8 mouse cellular contexts compared by ENCODE assay signal in the genomic region with DNA sequence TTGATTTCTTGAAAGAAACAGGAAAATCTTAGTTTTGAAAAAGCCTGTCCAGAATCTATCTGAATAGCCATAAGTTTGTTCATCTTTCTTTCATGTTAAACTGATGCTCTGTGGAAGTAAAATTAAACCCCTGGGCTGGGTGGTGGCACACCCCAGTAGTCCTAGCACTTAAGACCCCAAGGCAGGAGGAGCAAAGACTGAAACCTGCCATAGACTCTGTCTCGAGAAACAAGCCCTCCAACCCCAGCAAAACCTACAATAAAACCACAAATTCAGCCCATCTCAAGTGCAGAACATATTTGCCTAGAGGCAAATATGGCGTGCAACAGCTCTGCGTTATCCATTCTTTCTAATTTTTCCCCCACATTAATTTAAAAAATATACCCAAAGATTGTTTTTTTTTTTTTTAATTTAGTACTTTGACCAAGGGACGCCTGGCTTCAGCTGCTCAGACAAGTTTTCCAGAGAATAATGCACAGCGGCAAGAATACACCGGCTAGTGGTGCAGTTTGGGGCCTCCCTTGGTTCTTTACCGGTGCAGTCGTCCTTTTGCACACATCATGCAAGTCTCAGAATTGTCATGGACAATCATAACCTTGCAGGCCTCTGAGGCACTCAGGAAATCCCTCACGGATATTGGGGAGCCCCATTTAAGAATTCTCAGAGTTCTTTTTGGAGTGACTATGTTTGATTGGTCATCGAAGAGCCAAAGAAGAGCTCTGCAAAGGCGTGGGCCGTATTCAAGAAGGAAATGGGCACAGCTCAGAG. TPM values are rescaled to one million over a fixed set of nuclear protein-coding genes. Genes with fewer than 3 reads are reported as not detected.
DNase-seq lines count a peak whose midpoint lies in the region; ATAC-seq lines count a peak whose summit lies in the region.

No protein-coding gene starts in this region.

- no peaks in the 10 kb centered on the region for H3K36me3 ChIP-seq in kidney, embryonic 14.5 days (ENCODE audit: control insufficient read depth, insufficient read depth, low read length)
- H3K36me3 ChIP-seq in embryonic facial prominence, embryonic 11.5 days (replicated peaks; ENCODE audit: control insufficient read depth, insufficient read depth, low read depth, low read length) = no peaks in the 10 kb centered on the region
- H3K36me3 ChIP-seq in hindbrain, embryonic 15.5 days = no peaks in the 10 kb centered on the region
- no peaks in the 10 kb centered on the region for H3K36me3 ChIP-seq in midbrain, embryonic 15.5 days (replicated peaks)

- peak overlapping the region; percentile 91 for H3K4me3 ChIP-seq in kidney, embryonic 14.5 days (ENCODE audit: low read length)
- H3K4me3 ChIP-seq in embryonic facial prominence, embryonic 11.5 days (ENCODE audit: low read depth, low read length) = peak overlapping the region; percentile 89
- peak overlapping the region; percentile 77 for H3K4me3 ChIP-seq in hindbrain, embryonic 15.5 days
- H3K4me3 ChIP-seq in midbrain, embryonic 15.5 days = peak overlapping the region; percentile 88

- H3K4me2 ChIP-seq in kidney, embryonic 14.5 days (replicated peaks; ENCODE audit: low read depth, low read length) = peak overlapping the region; percentile 56
- peak overlapping the region; percentile 53 for H3K4me2 ChIP-seq in embryonic facial prominence, embryonic 11.5 days (ENCODE audit: low read depth, low read length)
- H3K4me2 ChIP-seq in hindbrain, embryonic 15.5 days = peak overlapping the region; percentile 57
- H3K4me2 ChIP-seq in midbrain, embryonic 15.5 days = peak overlapping the region; percentile 59

- H3K4me1 ChIP-seq in kidney, embryonic 14.5 days (ENCODE audit: control insufficient read depth, insufficient read depth, low read length) = no peaks in the 10 kb centered on the region
- no peaks in the 10 kb centered on the region for H3K4me1 ChIP-seq in embryonic facial prominence, embryonic 11.5 days (ENCODE audit: control insufficient read depth, insufficient read depth, low read length)
- peaks cover 25% of the 10 kb centered on the region for H3K4me1 ChIP-seq in hindbrain, embryonic 15.5 days (replicated peaks)
- peaks cover 24% of the 10 kb centered on the region for H3K4me1 ChIP-seq in midbrain, embryonic 15.5 days

- H3K9me3 ChIP-seq in kidney, embryonic 14.5 days (ENCODE audit: control insufficient read depth, low read length) = no peaks in the 10 kb centered on the region
- H3K9me3 ChIP-seq in embryonic facial prominence, embryonic 11.5 days (replicated peaks; ENCODE audit: control insufficient read depth, low read length) = no peaks in the 10 kb centered on the region
- H3K9me3 ChIP-seq in hindbrain, embryonic 15.5 days = no peaks in the 10 kb centered on the region
- no peaks in the 10 kb centered on the region for H3K9me3 ChIP-seq in midbrain, embryonic 15.5 days

- no peaks in the 10 kb centered on the region for H3K27me3 ChIP-seq in kidney, embryonic 14.5 days (ENCODE audit: control insufficient read depth, insufficient read depth, low read length)
- no peaks in the 10 kb centered on the region for H3K27me3 ChIP-seq in embryonic facial prominence, embryonic 11.5 days (ENCODE audit: control insufficient read depth, insufficient read depth, low read length)
- H3K27me3 ChIP-seq in hindbrain, embryonic 15.5 days = no peaks in the 10 kb centered on the region
- H3K27me3 ChIP-seq in midbrain, embryonic 15.5 days (replicated peaks) = no peaks in the 10 kb centered on the region

- no peak overlapping the region for H3K27ac ChIP-seq in kidney, embryonic 14.5 days (ENCODE audit: low read depth, low read length)
- H3K27ac ChIP-seq in embryonic facial prominence, embryonic 11.5 days (replicated peaks; ENCODE audit: low read depth, low read length) = no peak overlapping the region
- H3K27ac ChIP-seq in hindbrain, embryonic 15.5 days (replicated peaks) = peak overlapping the region; percentile 93
- H3K27ac ChIP-seq in midbrain, embryonic 15.5 days = peak overlapping the region; percentile 94

- DNase-seq in kidney, postnatal 10 days = no peak
- no peak for DNase-seq in embryonic facial prominence, embryonic 11.5 days (ENCODE audit: low spot score)
- DNase-seq in left cerebral cortex, postnatal 14 days (ENCODE audit: low spot score in 2 of 2) = no peak
- DNase-seq in cerebellum, adult 8-10 months = no peak
- no peak for DNase-seq in kidney, postnatal 14 days

- WGBS in kidney, embryonic 14.5 days = 57% methylated on average over 12 of the region's 12 CpGs
- WGBS in embryonic facial prominence, embryonic 11.5 days = 52% methylated on average over 12 of the region's 12 CpGs
- 53% methylated on average over 12 of the region's 12 CpGs for WGBS in hindbrain, embryonic 15.5 days
- WGBS in midbrain, embryonic 15.5 days = 51% methylated on average over 12 of the region's 12 CpGs

- H3K9ac ChIP-seq in kidney, embryonic 14.5 days (ENCODE audit: low read depth, low read length) = peak overlapping the region; percentile 84
- H3K9ac ChIP-seq in embryonic facial prominence, embryonic 11.5 days (replicated peaks; ENCODE audit: low read length) = peak overlapping the region; percentile 84
- 0 out of 2 replicates have a peak overlapping the region, but pooled peaks have one; percentile 8 for H3K9ac ChIP-seq in hindbrain, embryonic 15.5 days
- H3K9ac ChIP-seq in midbrain, embryonic 15.5 days = 0 out of 2 replicates have a peak overlapping the region, but pooled peaks have one; percentile 10

- ATAC-seq in kidney, embryonic 14.5 days (ENCODE audit: low FRiP score, low TSS enrichment) = no peak
- ATAC-seq in embryonic facial prominence, embryonic 11.5 days (replicated peaks; ENCODE audit: insufficient number of reproducible peaks, low FRiP score, low TSS enrichment, low read depth) = 0 out of 2 replicates have a peak, but pooled peaks have one; percentile 12
- ATAC-seq in hindbrain, embryonic 15.5 days (ENCODE audit: low FRiP score, low read depth) = no peak; the same call in 1 of the 2 replicates
- peak; percentile 64 for ATAC-seq in midbrain, embryonic 15.5 days (replicated peaks)

- intact Hi-C loops in left cerebral cortex, postnatal 14 days (cut with DNase I) = loop anchor here (5.0 kb wide), 1 partner anchor 67 kb away; no protein-coding TSS in a partner anchor

RNA-seq across cellular contexts. Expression of a gene that starts 0.6 kb away (rescaled TPM):
- 9.3 and 9.4 TPM in 2 replicates for polyA plus RNA-seq in kidney, embryonic 14.5 days (2014; fragmentation: Nextera tagmentation; extraction: Ambion mirVana)
- polyA plus RNA-seq in embryonic facial prominence, embryonic 11.5 days (2014; fragmentation: Nextera tagmentation; extraction: Ambion mirVana) = 7.3 and 7.9 TPM in 2 replicates
- polyA plus RNA-seq in hindbrain, embryonic 15.5 days (2015; fragmentation: Nextera tagmentation; extraction: Ambion mirVana) = 10.6 and 13.2 TPM in 2 replicates
- 13.8 and 14.2 TPM in 2 replicates for polyA plus RNA-seq in midbrain, embryonic 15.5 days (2015; fragmentation: Nextera tagmentation; extraction: Ambion mirVana)
- 10 to 100 TPM; 11.7 to 14.5 TPM for total RNA-seq in left cerebral cortex, postnatal 14 days (2021)

RNA-seq across cellular contexts. Expression of a gene that starts 21.7 kb away (rescaled TPM):
- polyA plus RNA-seq in kidney, embryonic 14.5 days (2014; fragmentation: Nextera tagmentation; extraction: Ambion mirVana) = 1.7 and 3.3 TPM in 2 replicates
- polyA plus RNA-seq in embryonic facial prominence, embryonic 11.5 days (2014; fragmentation: Nextera tagmentation; extraction: Ambion mirVana) = 4.3 and 4.7 TPM in 2 replicates
- 6.3 and 7.0 TPM in 2 replicates for polyA plus RNA-seq in hindbrain, embryonic 15.5 days (2015; fragmentation: Nextera tagmentation; extraction: Ambion mirVana)
- polyA plus RNA-seq in midbrain, embryonic 15.5 days (2015; fragmentation: Nextera tagmentation; extraction: Ambion mirVana) = 7.3 and 7.9 TPM in 2 replicates
- 10 to 100 TPM; 66.9 to 73.5 TPM for total RNA-seq in left cerebral cortex, postnatal 14 days (2021)

Comparison
In these comparisons a context has a peak if more than half of its experiments do, and no peak if none do; other contexts are left out.
1. ATAC-seq: peak in embryonic facial prominence, embryonic 11.5 days (single experiment) and midbrain, embryonic 15.5 days (single experiment); none in kidney, embryonic 14.5 days (single experiment) and hindbrain, embryonic 15.5 days (single experiment).
2. H3K27ac ChIP-seq: peak in hindbrain, embryonic 15.5 days (single experiment) and midbrain, embryonic 15.5 days (single experiment); none in kidney, embryonic 14.5 days (single experiment) and embryonic facial prominence, embryonic 11.5 days (single experiment).
3. H3K9ac ChIP-seq: peak in every context shown above with its lines; median percentile 84 in kidney, embryonic 14.5 days; 84 in embryonic facial prominence, embryonic 11.5 days; 10 in midbrain, embryonic 15.5 days; 8 in hindbrain, embryonic 15.5 days.
4. Peak in every context shown above with its lines, with median percentiles within 50 percentile points of each other: H3K4me2 ChIP-seq and H3K4me3 ChIP-seq.